Mouse (Mus musculus) heart, adult 2 months (tissue): ENCODE results near the gene Lrrc4. TPM values are rescaled to one million over a fixed set of nuclear protein-coding genes. Genes with fewer than 3 reads are reported as not detected.

Experiments used
- DNase-seq, 2 experiments: peaks; one replicate each; pipeline ENCODE4 v3.0.0; 2021
- H3K27ac ChIP-seq: fragments of 200-600 bp; 2 replicates; pipeline ENCODE4 v1.8.1; 2022
- H3K27me3 ChIP-seq: fragments of 200-500 bp; 2 replicates; pipeline ENCODE4 v1.6.1; 2012; ENCODE audit warnings: mild to moderate bottlenecking, low read length, inconsistent platforms, mixed read lengths; ENCODE audit not compliant: control insufficient read depth, insufficient read depth
- H3K36me3 ChIP-seq: fragments of 200-500 bp; 2 replicates; pipeline ENCODE4 v1.6.1; 2012; ENCODE audit warnings: low read length, inconsistent platforms; ENCODE audit not compliant: control insufficient read depth, insufficient read depth
- H3K4me1 ChIP-seq: fragments of 200-500 bp; 2 replicates; pipeline ENCODE4 v1.6.1; 2011; ENCODE audit warnings: low read length; ENCODE audit not compliant: control insufficient read depth, insufficient read depth
- H3K4me3 ChIP-seq: fragments of 200-600 bp; 2 replicates; pipeline ENCODE4 v1.8.1; 2022
- H3K79me2 ChIP-seq: fragments of 200-500 bp; replicated peaks from 2 replicates; pipeline ENCODE4 v1.6.1; 2012; ENCODE audit warnings: mild to moderate bottlenecking, inconsistent platforms, low read length, moderate library complexity, mixed read lengths; ENCODE audit not compliant: control insufficient read depth, insufficient read depth
- H3K9ac ChIP-seq: fragments of 200-500 bp; 2 replicates; pipeline ENCODE4 v1.6.1; 2012; ENCODE audit warnings: low read depth, mild to moderate bottlenecking, control low read depth, inconsistent platforms, low read length, mixed read lengths
- CTCF ChIP-seq: fragments of 200-600 bp; IDR thresholded peaks from 2 replicates; pipeline ENCODE4 v1.8.1; 2022; ENCODE audit warnings: antibody characterized with exemption, mild to moderate bottlenecking, moderate library complexity
- EP300 ChIP-seq: fragments of 200-500 bp; IDR thresholded peaks from 2 replicates; pipeline ENCODE4 v1.6.1; 2011; ENCODE audit warnings: low read depth, low read length, control low read depth; ENCODE audit not compliant: insufficient read depth
- POLR2A ChIP-seq: fragments of 200-500 bp; IDR thresholded peaks from 2 replicates; pipeline ENCODE4 v1.6.1; 2011; ENCODE audit warnings: mild to moderate bottlenecking, low read depth, low read length, control low read depth; ENCODE audit not compliant: insufficient read depth
- WGBS: fragments of 180-500 bp; shearing (Covaris S2); methylation state at CpG from one replicate; pipeline ENCODE4 v1.1.7; 2018; 5-methylcytosine and 5-hydroxymethylcytosine counted together
- intact Hi-C: fragments of 180-260 bp; cut with DNase I; formaldehyde crosslinking; loops from one replicate; pipeline ENCODE4 v1.15.1; 2025
- polyA plus RNA-seq: library from polyadenylated mRNA; depleted of rRNA; stranded (reverse); fragments of >200 nt; gene quantifications from 2 replicates; pipeline ENCODE4 v1.2.3, GENCODE M21; 2012
- total RNA-seq, 2 experiments: library from RNA; stranded (reverse); gene quantifications; 2 replicates each; pipeline ENCODE4 v1.2.3; 2021

Lrrc4 gene
- total and polyA plus RNA-seq, 3 experiments, result 0.43 to 0.68 (median 0.47) TPM

DNA sequence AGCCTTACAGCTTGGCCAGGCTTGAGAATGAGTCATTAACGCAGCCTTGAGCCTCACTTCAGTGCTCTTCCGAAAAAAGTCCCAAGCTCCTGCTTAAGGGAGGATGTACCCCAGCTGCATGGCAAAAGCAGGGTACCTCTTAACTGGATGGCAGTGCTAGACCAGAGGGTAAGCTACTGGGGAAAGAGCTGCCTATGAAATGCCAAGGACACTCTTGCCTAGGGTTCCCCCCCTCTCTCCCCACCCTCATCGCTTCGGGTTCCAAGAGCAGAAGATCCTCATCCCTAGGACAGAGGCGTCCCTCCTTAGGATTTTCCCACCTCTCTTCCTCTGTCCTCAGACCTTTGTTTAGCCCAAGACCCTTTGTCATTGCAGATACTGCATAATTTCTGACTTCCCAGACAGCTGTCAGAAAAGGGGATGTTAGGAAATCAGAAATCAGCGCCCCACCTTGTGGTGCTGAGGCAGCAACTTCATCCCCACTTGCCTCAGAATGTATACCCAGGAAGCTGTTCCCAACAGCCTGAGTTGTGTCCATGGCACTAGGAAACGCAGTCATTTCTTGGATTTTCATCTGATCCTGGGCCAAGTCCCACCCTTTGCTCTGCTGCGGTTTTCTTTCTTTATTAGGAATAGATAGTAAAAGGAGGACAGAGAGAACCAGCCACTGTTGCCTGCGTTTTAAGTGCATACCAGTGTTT is 4.7 kb downstream of the Lrrc4 start:
- Histone ChIP-seq H3K79me2 (no peaks in the 10 kb centered on the region), H3K4me1 (peaks cover 2% of the 10 kb centered on the region; the same call in 1 of the 2 replicates), H3K36me3 (no peaks in the 10 kb centered on the region), H3K9ac (no peak overlapping the region), H3K27me3 (peaks cover 2% of the 10 kb centered on the region; the same call in 1 of the 2 replicates), H3K4me3 (no peak overlapping the region), H3K27ac (no peak overlapping the region)
- WGBS, result 71% methylated on average over 9 of the region's 9 CpGs
- no peak for DNase-seq
- intact Hi-C loops, result loop anchor here (5.0 kb wide), 1 partner anchor 295 kb away; no protein-coding TSS in a partner anchor
- no peak for TF ChIP-seq CTCF
- no peak for TF ChIP-seq POLR2A
- TF ChIP-seq EP300, result no peak

DNA sequence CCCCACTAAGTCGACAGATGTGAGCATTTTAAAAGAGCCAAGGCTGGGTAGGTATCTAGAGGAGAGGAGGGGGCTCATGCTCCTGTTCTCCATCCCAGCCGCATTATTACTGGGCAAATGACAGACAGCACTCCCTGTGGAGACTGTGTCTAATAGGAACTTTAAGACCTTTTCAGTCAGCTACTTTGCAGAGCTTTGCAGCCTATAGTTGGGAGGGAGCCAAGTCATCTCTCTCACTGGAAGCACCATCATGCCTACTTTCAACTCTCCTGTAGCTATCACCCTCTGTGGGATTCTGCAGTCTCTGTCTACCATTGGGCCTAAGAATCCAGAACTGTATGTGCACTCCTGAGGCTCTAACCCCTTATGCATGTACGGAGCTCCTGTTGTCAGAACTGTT is 5.7 kb downstream of the Lrrc4 start:
- H3K4me3 ChIP-seq, result no peak overlapping the region
- H3K27me3 ChIP-seq, result no peaks in the 10 kb centered on the region
- 92% methylated on average over 3 of the region's 3 CpGs for WGBS
- intact Hi-C loops, result loop anchor here (5.0 kb wide), 1 partner anchor 294 kb away; no protein-coding TSS in a partner anchor
- no peaks in the 10 kb centered on the region for H3K79me2 ChIP-seq
- H3K4me1 ChIP-seq, result no peaks in the 10 kb centered on the region
- no peak overlapping the region for H3K27ac ChIP-seq
- TF ChIP-seq CTCF, result no peak
- TF ChIP-seq POLR2A, result no peak
- no peak for TF ChIP-seq EP300
- H3K36me3 ChIP-seq, result no peaks in the 10 kb centered on the region
- DNase-seq, result no peak
- no peak overlapping the region for H3K9ac ChIP-seq

DNA sequence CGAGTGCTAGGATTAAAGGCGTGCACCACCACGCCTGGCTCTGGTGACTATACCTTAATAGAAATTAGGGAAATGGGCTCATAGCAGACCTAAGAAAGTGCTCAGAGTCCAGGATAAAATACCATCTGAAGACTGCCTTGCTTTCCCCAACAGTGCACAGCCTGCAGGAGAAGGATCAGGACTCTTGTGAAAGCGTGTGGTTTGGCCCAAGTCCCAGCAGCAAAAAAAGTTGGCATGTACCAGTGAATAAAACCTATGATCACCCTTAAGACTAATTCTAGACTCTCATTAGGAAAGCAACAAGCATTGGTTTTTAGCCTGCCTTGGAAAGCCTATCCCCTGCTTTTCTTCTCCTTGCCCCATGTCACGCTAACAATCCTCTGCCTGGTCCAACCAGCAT is 7.7 kb downstream of the Lrrc4 start:
- 89% methylated on average over 5 of the region's 5 CpGs for WGBS
- no peaks in the 10 kb centered on the region for H3K27me3 ChIP-seq
- TF ChIP-seq CTCF (no peak), POLR2A (no peak), EP300 (no peak)
- intact Hi-C loops, result no loop called here
- H3K4me3 ChIP-seq, result no peak overlapping the region
- H3K27ac ChIP-seq, result no peak overlapping the region
- H3K79me2 ChIP-seq, result no peaks in the 10 kb centered on the region
- no peaks in the 10 kb centered on the region for H3K36me3 ChIP-seq
- DNase-seq, result peak in 1 of 2 experiments; percentile 41
- no peak overlapping the region for H3K9ac ChIP-seq
- no peaks in the 10 kb centered on the region for H3K4me1 ChIP-seq

DNA sequence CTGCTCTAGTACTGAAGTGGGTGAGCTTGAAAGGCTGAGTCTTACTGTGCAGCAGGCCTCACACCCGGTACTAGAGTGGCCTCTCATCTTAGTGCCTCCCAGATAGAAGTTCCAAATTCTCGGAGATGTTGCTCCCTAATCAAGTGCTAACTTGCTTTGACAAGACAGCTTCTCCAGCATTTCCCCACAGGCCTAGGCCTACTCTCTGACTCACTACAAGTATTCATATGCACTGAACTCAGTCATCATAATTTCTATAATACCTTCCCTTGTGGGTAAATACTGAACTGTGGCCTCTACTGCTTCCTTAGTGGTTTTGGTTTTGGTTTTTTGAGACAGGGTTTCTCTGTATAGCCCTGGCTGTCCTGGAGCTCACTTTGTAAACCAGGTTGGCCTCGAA is 8.2 kb downstream of the Lrrc4 start:
- 88% methylated on average over 3 of the region's 3 CpGs for WGBS
- intact Hi-C loops, result no loop called here
- Histone ChIP-seq H3K27me3 (no peaks in the 10 kb centered on the region), H3K4me1 (no peaks in the 10 kb centered on the region), H3K79me2 (no peaks in the 10 kb centered on the region), H3K27ac (no peak overlapping the region), H3K4me3 (no peak overlapping the region), H3K9ac (no peak overlapping the region), H3K36me3 (no peaks in the 10 kb centered on the region)
- no peak for DNase-seq
- TF ChIP-seq CTCF (no peak), EP300 (no peak), POLR2A (no peak)

DNA sequence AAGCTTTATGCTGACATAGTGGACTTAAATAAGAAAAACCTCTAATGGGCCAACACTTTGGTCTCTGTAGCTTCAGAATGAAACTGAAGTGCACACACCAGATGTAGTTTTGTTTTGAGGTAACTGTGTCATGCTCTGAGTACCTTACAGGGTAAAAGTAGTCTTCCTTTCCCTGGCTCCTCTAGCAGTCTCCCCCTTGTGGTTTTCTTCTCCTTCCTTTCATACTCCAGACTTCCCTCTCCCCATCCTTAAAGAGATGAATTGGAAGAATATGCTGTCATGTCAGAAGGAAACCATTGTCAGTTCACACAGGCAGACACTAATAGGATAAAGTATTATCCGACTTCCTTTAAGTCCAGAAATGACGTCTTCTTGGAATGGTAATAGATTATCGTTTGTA is 9.3 kb downstream of the Lrrc4 start:
- no peak for DNase-seq
- Histone ChIP-seq H3K79me2 (no peaks in the 10 kb centered on the region), H3K4me3 (no peak overlapping the region), H3K27ac (no peak overlapping the region), H3K27me3 (no peaks in the 10 kb centered on the region), H3K4me1 (no peaks in the 10 kb centered on the region), H3K36me3 (no peaks in the 10 kb centered on the region), H3K9ac (no peak overlapping the region)
- intact Hi-C loops, result no loop called here
- TF ChIP-seq CTCF (no peak), POLR2A (no peak), EP300 (no peak)
- 47% methylated on average over 3 of the region's 3 CpGs for WGBS

DNA sequence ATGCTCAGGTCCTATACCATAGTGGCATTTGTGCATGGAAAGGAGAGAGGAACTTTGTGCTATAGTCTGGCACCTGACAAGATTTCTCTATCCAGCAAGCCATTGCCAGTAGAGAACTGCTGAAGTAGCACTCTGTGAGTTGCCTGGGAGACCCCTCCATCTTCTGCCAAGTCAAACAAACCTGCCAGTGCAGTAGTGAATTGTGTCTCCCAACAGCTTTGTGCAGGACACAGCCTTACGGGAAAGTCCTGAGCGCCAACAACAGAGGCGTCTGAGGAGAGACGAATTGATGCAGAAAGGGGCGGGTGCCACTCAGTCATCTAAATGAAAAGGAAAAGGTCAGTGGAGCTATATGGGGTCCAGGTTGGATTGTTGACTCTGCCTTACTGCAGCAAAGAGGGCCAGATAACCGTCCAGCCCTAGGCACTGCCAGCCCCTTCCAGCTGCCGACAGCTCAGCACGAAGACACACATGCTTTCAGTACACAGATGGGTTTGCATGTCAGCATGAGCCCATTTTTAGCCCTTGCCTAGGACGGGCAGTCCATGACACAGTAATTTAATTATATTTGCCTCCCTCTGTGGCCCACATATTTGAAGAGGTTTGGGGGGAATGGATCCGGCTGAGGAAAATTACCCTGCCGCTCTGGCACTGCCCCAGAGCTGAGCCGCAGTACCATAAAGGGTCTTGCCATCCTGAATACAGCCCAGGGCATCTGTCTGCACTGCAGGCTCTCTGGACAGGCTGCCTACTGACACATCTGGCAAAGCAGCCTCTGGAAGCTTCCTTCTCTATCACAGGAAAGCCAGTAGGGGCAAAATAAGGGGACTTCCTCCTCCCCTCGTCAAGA is 11.8 kb downstream of the Lrrc4 start:
- no peak overlapping the region for H3K9ac ChIP-seq
- H3K4me3 ChIP-seq, result no peak overlapping the region
- 84% methylated on average over 13 of the region's 13 CpGs for WGBS
- H3K36me3 ChIP-seq, result no peaks in the 10 kb centered on the region
- intact Hi-C loops, result no loop called here
- no peak for TF ChIP-seq CTCF
- DNase-seq, result no peak
- no peaks in the 10 kb centered on the region for H3K4me1 ChIP-seq
- H3K27me3 ChIP-seq, result no peaks in the 10 kb centered on the region
- no peak overlapping the region for H3K27ac ChIP-seq
- no peaks in the 10 kb centered on the region for H3K79me2 ChIP-seq
